Mouse (Mus musculus) left cerebral cortex, adult 6 months (tissue): ENCODE data around the gene Usp15. TPM values are rescaled to one million over a fixed set of nuclear protein-coding genes. Genes with fewer than 3 reads are reported as not detected.

Experiments
- long read RNA-seq, 2 experiments: library from polyadenylated mRNA; unstranded; transcript quantifications; one replicate each; pipeline ENCODE4 v2.0.0; 2019 to 2020
- polyA plus RNA-seq: library from polyadenylated mRNA; unstranded; fragments of <200 nt; fragmentation: Nextera tagmentation; gene quantifications from 2 replicates; pipeline ENCODE4 v1.2.3, GENCODE M21; 2021

Usp15 gene
- polyA plus RNA-seq = 19.0 and 31.6 TPM in 2 replicates
- long read RNA-seq, experiment 1, full-length matches to known transcripts = 116 of 153 reads
- long read RNA-seq, experiment 1, partial matches to known transcripts = 23 of 153 reads
- long read RNA-seq, experiment 1, other reads (novel, unspliced or antisense) = 14 of 153 reads
- long read RNA-seq, experiment 2, full-length matches to known transcripts = 17 of 60 reads
- long read RNA-seq, experiment 2, partial matches to known transcripts = 27 of 60 reads
- long read RNA-seq, experiment 2, other reads (novel, unspliced or antisense) = 16 of 60 reads

DNA sequence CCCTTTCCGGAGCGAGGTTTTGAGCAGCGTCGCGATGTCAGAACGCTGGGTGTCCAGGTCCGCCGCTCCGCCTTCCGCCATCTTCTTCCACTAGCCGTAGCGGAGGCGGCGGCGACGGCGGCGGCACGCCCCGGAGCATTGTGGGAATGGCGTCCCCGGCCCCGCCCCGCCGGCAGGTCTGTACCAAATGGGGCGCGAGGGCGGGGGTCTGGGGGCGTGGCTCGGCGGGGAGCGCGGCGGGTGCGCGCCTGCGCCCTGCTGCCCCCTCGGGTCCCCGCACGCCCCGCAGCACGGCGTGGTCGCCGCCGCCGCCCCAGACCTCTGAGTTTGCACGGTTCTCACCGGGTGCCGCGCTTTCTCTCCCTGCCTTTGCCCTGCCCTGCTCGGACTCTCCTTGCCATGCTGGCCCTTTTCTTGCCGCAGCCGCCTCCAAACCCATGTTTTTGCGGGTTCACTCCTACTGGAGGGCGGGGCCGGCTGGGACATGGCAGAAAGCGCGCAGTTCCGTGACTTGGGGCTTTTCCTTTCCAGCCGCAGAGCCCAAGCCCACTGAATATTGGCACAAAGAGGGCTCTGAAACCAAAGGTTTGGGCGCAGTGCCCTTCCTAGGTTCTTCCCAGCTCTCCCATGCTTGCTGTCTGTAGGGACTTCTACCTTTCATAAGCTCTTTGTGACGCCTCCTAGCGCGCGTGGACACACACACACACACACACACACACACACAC is at the start of gene Usp15:
TSS of gene Usp15 (minus strand) at position 161 of the 725 bp plus-strand sequence.

DNA sequence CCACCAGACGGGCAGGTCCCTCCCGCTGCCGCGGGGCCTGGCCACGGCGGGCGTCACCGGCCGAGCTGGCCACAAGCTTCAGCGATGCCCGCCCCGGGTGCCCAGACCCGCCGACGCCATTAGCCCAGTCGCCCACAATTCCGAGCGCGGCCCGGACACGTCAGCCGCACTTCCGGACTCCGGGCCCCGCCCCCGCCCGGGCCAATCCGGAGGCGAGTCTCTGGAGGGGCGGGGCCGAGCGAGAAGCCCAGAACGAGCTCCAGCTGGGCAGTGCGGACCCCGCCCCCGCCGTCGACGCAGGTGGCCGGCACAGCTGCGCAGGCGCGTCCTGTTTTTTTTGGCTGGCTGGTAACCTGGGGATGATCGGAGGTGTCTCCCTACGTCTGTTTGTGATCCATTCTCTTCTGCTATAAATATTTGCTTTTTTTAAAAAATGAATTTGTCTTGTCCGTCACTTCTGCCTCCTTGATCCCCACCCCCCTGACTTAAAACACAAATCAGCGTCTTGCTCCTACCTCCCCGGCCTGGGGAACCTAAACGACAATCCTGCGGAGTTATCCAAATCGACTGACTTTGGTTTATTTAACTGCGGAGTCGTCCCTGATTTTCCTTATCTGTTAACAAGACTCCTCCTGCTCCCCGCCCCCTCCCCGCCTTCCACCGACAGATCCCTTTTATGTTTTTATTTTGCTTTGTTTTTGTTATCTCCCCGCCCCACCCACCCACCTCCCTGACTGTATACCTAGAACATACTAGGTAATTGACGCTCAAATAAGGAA is 120.4 kb downstream of the Usp15 start, which contains the start of gene Mon2:
TSS of gene Mon2 (minus strand) at position 261 of the 779 bp plus-strand sequence.

Other genes with a start within 250 kb of the Usp15 start
- gene Mon2, start 120.5 kb downstream of the Usp15 start, polyA plus RNA-seq = 6.3 and 14.6 TPM in 2 replicates
- 18.2 and 28.0 TPM in 2 replicates for gene Fam19a2, start 67.0 kb upstream of the Usp15 start, polyA plus RNA-seq